Mouse (Mus musculus): Measurements from ENCODE around the gene Rfx6. TPM values are rescaled to one million over a fixed set of nuclear protein-coding genes. Genes with fewer than 3 reads are reported as not detected.

Rfx6 gene
- polyA plus RNA-seq (2015; fragmentation: Nextera tagmentation; extraction: Ambion mirVana) = 0.31 and 0.39 TPM in 2 replicates

DNA sequence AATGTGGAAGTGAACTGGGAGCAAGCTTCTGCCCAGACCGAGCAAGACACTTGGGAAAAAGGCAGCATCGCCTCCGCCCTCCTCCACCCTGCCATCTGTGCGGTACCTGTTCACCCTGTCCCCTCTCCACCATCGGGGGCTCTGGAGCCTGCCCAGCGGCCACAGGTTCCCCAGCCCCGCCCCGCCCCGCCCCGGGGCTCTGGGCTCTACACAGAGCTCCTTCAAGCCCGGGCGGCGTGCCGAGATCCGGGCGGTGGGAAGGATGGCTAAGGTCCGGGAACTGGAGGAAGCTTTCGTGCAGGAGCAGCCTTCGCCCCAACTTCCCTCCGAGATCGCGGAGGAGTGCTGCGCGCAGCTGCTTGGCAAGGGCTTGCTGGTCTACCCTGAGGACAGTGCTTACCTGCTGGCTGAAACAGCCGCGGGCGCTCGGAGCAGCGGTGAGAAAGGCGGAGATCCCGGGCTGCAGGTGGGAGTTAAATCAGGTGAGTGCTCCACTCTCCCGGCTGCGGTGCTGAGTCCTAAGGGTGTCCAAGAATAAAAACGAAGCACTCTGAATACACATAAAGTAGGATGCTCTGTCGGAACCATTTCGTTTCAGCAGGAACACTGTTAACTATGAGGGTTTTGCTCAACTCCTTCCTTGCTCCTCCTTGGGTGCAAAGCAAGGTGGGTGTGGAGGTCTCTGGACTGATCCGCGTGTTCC lies at the start of gene Rfx6:
Gene Rfx6, plus strand, starts transcription at position 209 of the 703 bp plus-strand sequence.
- H3K4me3 ChIP-seq (ENCODE audit: low read depth, low read length) = peak within 1 kb of the TSS; percentile 45
- H3K27me3 ChIP-seq (replicated peaks; ENCODE audit: control insufficient read depth, insufficient read depth, low read length) = peaks cover 11% of the 10 kb centered on the region
- peak within 1 kb of the TSS; percentile 78 for H3K4me2 ChIP-seq (replicated peaks; ENCODE audit: low read depth)
- no peaks in the 10 kb centered on the region; the same call in 1 of the 2 replicates for H3K4me1 ChIP-seq (replicated peaks; ENCODE audit: control insufficient read depth, insufficient read depth, low read length)
- ATAC-seq = peak; percentile 69
- no peak within 1 kb of the TSS for H3K9ac ChIP-seq (ENCODE audit: low read depth, low read length)
- TF ChIP-seq CTCF (IDR thresholded peaks at IDR 0.05; ENCODE audit: low read depth) = no peak
- H3K36me3 ChIP-seq (ENCODE audit: control insufficient read depth, insufficient read depth) = no peaks in the 10 kb centered on the region
- H3K27ac ChIP-seq (ENCODE audit: low read depth, low read length) = no peak within 1 kb of the TSS
- no peaks in the 10 kb centered on the region for H3K9me3 ChIP-seq (ENCODE audit: control insufficient read depth)
- WGBS = under 1% methylated on average over 38 of the region's 38 CpGs

DNA sequence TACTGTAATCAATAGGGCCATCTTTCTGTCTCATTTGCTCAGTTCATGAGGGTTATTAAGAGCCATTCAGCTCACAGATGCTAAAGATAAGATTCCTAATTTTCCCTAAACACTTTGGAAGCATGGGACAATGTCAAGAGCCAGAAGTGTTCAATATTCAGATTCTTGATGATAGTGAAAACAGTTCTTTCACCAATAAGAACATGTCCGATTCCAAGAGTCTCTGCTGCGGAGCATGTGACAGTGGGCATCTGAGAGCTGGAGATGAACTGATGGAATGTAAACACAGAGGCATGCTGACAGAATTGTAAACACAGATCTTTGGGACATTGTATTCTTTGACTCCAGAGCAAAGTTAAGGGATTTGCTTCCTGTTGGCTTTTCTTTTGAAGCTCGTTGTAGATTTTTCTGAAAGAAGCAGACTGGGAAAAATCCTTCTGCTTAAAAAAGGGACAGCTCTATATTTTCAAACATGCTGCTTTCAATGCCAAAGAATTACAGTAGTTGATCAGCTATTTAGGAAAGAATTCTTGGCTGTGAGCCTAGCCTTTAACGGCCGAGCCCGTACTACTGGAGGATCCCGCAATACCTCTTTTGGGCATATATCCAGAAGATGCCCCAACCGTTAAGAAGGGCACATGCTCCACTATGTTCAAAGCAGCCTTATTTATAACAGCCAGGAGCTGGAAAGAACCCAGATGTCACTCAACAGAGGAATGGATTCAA lies 46.0 kb upstream of the Rfx6 start, which contains the start of gene Gprc6a:
Gene Gprc6a, minus strand, starts transcription at position 51 of the 726 bp plus-strand sequence.
- no peak for TF ChIP-seq CTCF (IDR thresholded peaks at IDR 0.05; ENCODE audit: low read depth)
- no peaks in the 10 kb centered on the region for H3K36me3 ChIP-seq (ENCODE audit: control insufficient read depth, insufficient read depth)
- no peaks in the 10 kb centered on the region for H3K4me1 ChIP-seq (replicated peaks; ENCODE audit: control insufficient read depth, insufficient read depth, low read length)
- no peak within 1 kb of the TSS for H3K27ac ChIP-seq (ENCODE audit: low read depth, low read length)
- no peak within 1 kb of the TSS for H3K4me3 ChIP-seq (ENCODE audit: low read depth, low read length)
- H3K4me2 ChIP-seq (replicated peaks; ENCODE audit: low read depth) = no peak within 1 kb of the TSS
- no peaks in the 10 kb centered on the region for H3K9me3 ChIP-seq (ENCODE audit: control insufficient read depth)
- no peak for ATAC-seq
- no peaks in the 10 kb centered on the region for H3K27me3 ChIP-seq (replicated peaks; ENCODE audit: control insufficient read depth, insufficient read depth, low read length)
- 46% methylated on average over 8 of the region's 8 CpGs for WGBS
- H3K9ac ChIP-seq (ENCODE audit: low read depth, low read length) = no peak within 1 kb of the TSS

DNA sequence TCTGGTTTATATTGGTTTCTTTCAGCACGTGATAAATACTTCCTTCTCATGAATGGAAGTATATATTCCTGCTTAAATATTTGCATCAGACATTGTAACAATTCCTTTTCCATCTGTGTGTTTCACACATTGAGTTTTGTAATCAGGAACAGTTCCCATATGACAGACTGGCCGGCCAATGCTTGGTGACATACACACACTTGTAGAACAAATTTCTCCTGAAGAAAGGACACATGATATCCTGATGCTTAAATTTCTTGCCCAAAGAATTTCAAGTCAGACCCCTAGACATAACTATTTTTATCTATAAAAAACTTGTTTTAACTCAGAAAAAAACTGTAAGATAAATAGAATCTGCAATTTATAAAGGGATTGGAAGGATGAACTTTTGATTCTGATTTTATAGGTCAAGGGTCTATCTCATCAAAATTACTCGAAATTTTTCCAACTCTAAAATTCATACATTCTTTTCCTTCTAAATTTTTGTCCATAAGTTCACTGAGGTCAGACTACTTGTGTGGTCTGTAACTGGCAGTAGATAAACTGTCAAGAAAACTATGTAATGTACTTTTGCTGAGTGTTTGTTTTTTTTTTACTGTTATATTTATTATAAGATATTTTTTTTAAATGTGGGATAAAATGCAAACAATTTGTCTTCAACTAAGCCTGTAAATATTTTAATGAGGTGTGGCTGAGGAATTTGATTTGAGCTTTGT lies 27.9 kb upstream of the Rfx6 start:
- Histone ChIP-seq H3K27me3 (replicated peaks; ENCODE audit: control insufficient read depth, insufficient read depth, low read length) (no peaks in the 10 kb centered on the region), H3K4me3 (ENCODE audit: low read depth, low read length) (no peak overlapping the region), H3K9ac (ENCODE audit: low read depth, low read length) (no peak overlapping the region), H3K4me1 (replicated peaks; ENCODE audit: control insufficient read depth, insufficient read depth, low read length) (no peaks in the 10 kb centered on the region), H3K9me3 (ENCODE audit: control insufficient read depth) (no peaks in the 10 kb centered on the region), H3K4me2 (replicated peaks; ENCODE audit: low read depth) (no peak overlapping the region), H3K36me3 (ENCODE audit: control insufficient read depth, insufficient read depth) (no peaks in the 10 kb centered on the region), H3K27ac (ENCODE audit: low read depth, low read length) (no peak overlapping the region)
- ATAC-seq = no peak
- TF ChIP-seq CTCF (IDR thresholded peaks at IDR 0.05; ENCODE audit: low read depth) = no peak
- WGBS = 65% methylated on average over 3 of the region's 3 CpGs

DNA sequence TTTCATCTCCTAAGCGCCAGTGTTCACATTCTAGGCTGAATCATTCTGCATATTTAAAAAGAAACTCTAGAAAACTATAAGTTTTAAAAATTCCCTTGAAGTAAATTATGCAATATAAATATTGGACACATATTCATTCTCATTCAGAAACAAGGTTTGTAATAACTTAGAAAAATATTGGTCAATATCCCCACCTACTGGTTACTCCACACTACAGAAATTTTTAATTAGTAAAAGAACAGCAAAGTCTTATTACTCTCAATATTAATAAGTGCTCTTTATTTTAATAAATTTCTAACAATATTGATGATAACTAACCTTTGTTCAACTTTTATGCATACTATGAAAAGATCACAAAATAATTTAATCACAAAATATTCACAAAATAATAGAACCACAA lies 20.2 kb upstream of the Rfx6 start:
- H3K9ac ChIP-seq (ENCODE audit: low read depth, low read length) = no peak overlapping the region
- no peaks in the 10 kb centered on the region for H3K36me3 ChIP-seq (ENCODE audit: control insufficient read depth, insufficient read depth)
- H3K4me3 ChIP-seq (ENCODE audit: low read depth, low read length) = no peak overlapping the region
- H3K4me1 ChIP-seq (replicated peaks; ENCODE audit: control insufficient read depth, insufficient read depth, low read length) = no peaks in the 10 kb centered on the region
- no peaks in the 10 kb centered on the region for H3K27me3 ChIP-seq (replicated peaks; ENCODE audit: control insufficient read depth, insufficient read depth, low read length)
- ATAC-seq = no peak
- H3K27ac ChIP-seq (ENCODE audit: low read depth, low read length) = no peak overlapping the region
- no peak overlapping the region for H3K4me2 ChIP-seq (replicated peaks; ENCODE audit: low read depth)
- TF ChIP-seq CTCF (IDR thresholded peaks at IDR 0.05; ENCODE audit: low read depth) = 0 out of 2 replicates have a peak, but pooled peaks have one; percentile 30
- H3K9me3 ChIP-seq (ENCODE audit: control insufficient read depth) = no peaks in the 10 kb centered on the region
- 74% methylated on average over 1 of the region's 1 CpGs for WGBS

DNA sequence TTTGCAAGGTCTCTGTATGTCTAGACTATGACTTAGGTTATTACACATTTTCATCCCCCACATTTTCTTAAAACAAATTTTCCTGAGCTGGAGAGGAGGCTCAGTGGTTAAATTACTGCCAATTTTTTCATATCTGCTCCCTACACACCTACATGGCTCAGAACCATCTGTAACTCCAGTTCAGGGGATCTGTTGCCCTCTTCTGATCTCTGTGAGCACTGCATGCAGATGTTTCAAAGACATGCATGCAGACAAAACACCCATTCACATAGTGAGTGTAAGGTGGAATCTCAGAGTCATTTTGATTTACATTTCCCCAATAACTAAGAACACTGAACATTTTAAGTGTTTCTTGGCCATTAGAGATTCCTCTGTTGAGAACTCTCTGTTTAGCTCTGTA lies 8.2 kb upstream of the Rfx6 start:
- Histone ChIP-seq H3K9ac (ENCODE audit: low read depth, low read length) (no peak overlapping the region), H3K27ac (ENCODE audit: low read depth, low read length) (no peak overlapping the region), H3K4me1 (replicated peaks; ENCODE audit: control insufficient read depth, insufficient read depth, low read length) (no peaks in the 10 kb centered on the region), H3K36me3 (ENCODE audit: control insufficient read depth, insufficient read depth) (no peaks in the 10 kb centered on the region), H3K4me2 (replicated peaks; ENCODE audit: low read depth) (no peak overlapping the region), H3K27me3 (replicated peaks; ENCODE audit: control insufficient read depth, insufficient read depth, low read length) (no peaks in the 10 kb centered on the region), H3K9me3 (ENCODE audit: control insufficient read depth) (no peaks in the 10 kb centered on the region), H3K4me3 (ENCODE audit: low read depth, low read length) (no peak overlapping the region)
- TF ChIP-seq CTCF (IDR thresholded peaks at IDR 0.05; ENCODE audit: low read depth) = peak; percentile 66
- no peak for ATAC-seq

DNA sequence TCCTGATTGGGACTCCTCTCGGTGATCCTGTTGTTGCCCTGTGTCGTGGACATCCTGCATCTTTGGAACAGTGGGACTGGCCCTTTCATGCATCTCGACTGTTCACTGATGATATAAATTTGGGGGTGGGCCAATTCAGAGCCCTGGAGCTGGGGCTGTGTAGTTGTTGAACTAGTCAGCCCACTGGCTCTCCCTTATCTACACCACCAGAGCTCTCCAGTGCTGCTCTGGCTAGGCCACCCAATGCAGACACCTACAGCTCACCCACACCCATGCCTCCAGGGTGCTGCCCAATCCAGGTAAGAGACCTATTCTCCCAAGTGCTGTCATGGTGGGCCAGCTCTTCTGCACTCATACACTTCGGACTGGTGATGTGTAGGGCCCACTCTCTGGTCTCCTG lies 6.0 kb upstream of the Rfx6 start:
- no peaks in the 10 kb centered on the region for H3K9me3 ChIP-seq (ENCODE audit: control insufficient read depth)
- no peak for TF ChIP-seq CTCF (IDR thresholded peaks at IDR 0.05; ENCODE audit: low read depth)
- no peaks in the 10 kb centered on the region for H3K27me3 ChIP-seq (replicated peaks; ENCODE audit: control insufficient read depth, insufficient read depth, low read length)
- no peak overlapping the region for H3K9ac ChIP-seq (ENCODE audit: low read depth, low read length)
- no peak for ATAC-seq
- no peaks in the 10 kb centered on the region for H3K4me1 ChIP-seq (replicated peaks; ENCODE audit: control insufficient read depth, insufficient read depth, low read length)
- WGBS = 87% methylated on average over 4 of the region's 4 CpGs
- H3K27ac ChIP-seq (ENCODE audit: low read depth, low read length) = no peak overlapping the region
- H3K4me3 ChIP-seq (ENCODE audit: low read depth, low read length) = no peak overlapping the region
- no peaks in the 10 kb centered on the region for H3K36me3 ChIP-seq (ENCODE audit: control insufficient read depth, insufficient read depth)
- no peak overlapping the region for H3K4me2 ChIP-seq (replicated peaks; ENCODE audit: low read depth)
